Mouse (Mus musculus): ENCODE results near the gene Med24.

Med24 gene

DNA sequence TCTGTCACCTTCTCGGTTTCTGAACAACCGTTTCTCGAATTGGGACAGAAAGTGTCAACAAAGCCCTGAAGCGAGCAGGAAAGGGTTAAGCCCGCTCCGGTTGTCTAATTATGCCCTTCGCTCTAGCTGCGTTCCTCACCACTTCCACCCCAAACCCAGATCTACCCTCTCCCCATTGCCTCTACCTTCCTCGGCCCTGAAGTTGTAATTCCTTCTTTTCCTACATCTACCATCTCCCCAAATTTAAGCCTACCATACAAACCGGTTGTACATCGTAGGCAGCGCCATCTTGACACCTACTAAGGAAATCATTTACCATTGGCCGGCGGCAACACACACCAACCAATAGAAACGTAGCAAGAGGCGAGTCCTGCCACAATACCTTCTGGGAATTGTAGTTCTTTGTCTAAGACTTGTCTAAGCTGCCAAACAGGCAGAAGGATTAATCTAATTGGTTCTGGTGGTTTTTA lies at the start of gene Med24:
Gene Med24 (minus strand): TSS at position 317 of the 470 bp plus-strand sequence.
- DNase-seq (ENCODE audit: low spot score in 2 of 2) = peak; percentile 80 to 88

DNA sequence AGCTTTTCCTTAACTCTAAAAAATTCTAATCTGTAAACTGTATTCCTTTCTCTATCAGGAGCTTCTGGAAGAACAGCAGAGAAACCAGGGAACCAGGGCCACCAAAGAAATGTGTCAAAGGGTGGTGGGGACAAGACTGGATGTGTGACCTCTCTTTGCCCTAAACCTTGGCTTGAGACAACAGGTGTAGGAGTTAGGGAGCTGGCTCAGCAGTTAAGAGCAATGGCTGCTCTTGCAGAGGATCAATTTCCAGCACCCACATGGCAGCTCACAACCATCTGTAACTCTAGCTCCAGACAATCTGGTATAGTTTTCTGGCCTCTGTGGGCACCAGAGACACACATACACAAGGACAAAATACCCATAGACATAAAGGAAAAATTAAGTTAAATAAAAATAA lies 48.7 kb upstream of the Med24 start:
- no peak for DNase-seq (ENCODE audit: low spot score in 2 of 2)

DNA sequence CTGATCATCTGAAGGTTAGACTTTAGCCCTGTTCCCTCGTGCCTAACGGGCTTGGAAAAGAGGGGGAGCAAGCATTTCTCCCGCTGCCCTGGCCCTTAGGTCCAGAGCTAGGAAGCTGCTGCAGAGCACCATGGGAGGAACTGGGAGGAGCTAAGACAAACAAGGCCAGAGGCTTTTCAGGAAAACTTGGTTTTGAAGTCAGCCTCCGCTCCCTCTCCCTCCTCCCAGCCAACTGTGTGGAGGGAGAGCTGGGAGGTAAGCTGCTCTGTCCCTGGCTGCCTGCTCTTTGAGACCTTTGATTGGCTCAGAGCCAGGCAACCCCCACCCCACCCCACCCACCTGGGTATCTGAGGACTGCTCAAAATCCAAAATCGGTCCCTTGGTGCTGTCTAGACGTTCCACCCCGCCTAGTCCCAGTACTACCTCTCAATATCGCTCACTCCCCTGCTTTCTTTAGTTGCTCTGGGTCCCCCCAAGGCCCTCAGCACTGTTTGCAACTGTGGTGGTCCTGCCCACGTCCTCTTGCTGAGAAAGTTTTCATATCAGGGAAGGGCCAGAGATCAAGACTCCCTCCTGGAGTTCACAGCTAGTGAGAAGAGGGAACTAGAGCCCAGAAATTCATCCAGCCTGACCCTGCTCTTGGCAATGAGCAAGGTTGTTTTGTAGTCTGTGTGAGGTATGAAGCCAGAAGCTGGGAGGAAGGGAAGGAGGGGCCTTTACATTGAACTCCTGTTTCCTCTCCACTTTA lies 47.8 kb upstream of the Med24 start:
- no peak for DNase-seq (ENCODE audit: low spot score in 2 of 2)

DNA sequence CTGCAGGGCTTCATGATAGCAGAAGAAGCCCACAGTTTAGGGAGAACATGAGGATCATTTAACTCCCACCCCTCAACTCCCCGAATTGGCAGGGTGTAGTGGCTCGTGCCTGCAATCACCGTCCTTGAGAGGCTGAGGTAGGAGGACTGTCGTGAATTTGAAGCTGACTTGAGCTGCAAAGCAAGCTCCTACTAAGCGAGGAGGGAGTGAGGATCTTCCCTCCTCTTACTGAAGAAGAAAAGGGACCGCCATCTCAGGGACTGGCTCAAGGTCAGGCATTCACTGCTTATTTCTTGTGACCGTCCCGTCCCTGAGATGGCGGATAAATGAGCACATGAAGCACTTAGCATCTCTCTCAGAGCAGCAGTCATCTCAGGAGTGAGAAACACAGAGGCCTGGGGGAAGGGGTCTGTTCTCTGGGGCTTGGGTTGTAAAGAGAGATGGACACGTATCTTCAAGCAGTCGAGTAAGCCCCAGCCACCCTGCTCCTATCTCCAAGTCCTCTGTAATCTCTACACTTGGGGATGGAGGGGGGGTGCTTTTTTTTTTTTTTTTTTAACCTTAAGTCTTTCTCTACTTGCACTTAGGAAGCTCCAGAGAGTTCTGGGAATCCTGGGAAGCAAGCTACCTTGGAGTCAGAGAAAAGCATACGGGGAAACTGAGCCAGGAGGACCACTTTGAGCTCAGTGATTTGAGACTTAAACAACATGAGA lies 47.0 kb upstream of the Med24 start:
- DNase-seq (ENCODE audit: low spot score in 2 of 2) = no peak

DNA sequence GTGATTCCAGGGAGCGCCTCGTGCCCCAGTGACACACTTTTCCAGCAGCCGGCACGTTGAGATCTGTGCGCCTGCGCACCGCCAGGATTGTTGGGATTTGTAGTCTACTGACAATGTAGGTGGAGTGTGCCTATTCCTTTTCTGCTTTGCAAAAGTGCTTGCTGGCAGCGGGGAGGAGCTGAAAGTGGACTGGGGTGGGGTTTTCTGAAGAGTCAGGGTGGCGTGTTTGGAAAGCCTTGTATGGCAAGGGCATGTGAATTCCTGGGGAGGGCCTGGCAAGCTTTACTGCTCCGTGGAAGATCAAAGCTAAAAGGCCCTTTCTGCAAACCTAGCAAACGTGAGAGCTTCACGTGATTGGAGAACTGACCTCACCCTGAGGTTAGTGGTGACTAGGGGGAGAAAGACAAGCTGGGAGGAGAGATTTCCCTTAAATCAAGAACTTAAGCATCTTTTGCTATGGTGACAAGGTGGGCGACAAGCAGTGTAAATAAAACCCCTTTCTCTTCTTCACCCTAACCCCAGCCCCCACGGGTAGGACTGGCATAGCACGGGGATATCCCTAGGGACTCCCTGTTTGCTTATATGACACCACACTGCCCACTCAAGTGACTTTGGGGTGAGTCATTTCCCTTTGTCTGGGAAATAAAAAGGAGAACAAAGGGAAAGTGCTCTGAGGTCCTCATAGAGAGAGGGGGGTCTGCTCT lies 46.3 kb upstream of the Med24 start:
- peak; percentile 99 to 100 for DNase-seq (ENCODE audit: low spot score in 2 of 2)

DNA sequence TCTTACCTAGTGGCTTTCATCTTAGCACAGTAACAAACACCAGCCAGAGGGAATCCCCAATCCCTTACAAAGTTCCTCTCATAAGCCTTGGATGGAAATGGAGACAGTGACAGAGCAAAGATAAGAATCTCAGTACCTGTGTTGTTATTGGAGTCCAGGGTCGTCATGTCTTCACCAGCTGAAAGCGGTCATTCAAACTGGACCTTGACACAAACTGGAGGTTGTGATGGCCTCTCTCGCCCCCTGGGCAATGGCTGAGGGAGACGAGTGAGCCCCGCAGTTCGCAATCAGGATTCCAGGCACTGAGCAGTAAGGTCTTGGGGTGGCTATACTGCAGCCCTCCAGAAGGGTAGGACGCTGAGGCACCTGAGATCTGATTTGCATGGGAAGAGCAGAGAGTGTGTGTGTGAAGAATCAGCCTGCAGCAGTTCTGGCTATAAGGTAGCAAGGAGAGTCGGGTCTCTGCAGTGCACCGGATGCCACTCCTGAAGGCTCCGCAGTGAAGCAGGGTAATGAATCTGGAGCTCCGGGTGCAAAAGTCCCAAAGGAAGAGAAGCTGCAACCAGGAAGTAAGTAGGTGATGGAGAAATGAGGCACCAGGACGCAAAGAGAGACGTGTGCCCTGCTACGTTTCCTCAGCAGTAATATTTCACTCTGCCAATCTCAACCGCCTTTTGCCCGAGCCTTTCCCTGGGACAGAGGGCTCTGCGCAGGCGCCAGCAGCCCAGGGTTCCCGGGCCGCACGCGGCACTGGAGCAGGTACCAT lies 45.5 kb upstream of the Med24 start, which contains the start of gene Nr1d1:
Gene Nr1d1 (minus strand): TSS at position 752 of the 766 bp plus-strand sequence.
- peak in 1 of 2 experiments; percentile 34 for DNase-seq (ENCODE audit: low spot score in 2 of 2)

DNA sequence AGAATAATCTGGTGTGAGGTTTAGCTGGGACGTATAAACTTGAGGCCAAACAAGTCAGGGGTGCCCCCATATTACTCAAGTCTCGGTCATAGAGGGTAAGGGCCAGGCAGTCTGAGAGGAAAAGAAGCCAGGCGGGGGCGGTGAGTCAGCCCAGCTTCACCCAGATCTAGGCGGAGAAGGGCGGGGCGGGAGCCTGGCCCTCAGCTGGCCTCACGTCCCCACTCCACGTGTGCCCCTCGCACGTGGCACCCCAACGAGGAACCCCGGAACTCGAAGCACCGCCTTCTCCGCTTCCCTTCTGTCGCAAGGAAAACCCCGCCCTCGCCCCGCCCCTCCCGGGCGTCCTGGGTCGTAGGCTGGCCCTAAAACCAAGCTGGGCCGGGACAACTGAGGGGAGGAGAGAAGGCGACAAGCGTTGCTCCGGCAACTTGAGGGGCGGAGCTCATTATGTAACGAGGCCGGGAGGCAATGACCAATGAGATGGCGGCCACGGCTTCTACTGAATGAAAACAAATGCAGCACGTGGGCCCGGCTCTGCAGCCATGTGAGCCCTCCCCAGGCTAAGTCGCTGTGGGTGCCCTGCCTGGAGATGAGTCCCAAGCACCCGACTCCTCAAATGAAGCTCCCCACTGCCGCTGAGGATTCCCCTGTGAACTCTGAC lies 44.5 kb upstream of the Med24 start:
- peak; percentile 99 for DNase-seq (ENCODE audit: low spot score in 2 of 2)

DNA sequence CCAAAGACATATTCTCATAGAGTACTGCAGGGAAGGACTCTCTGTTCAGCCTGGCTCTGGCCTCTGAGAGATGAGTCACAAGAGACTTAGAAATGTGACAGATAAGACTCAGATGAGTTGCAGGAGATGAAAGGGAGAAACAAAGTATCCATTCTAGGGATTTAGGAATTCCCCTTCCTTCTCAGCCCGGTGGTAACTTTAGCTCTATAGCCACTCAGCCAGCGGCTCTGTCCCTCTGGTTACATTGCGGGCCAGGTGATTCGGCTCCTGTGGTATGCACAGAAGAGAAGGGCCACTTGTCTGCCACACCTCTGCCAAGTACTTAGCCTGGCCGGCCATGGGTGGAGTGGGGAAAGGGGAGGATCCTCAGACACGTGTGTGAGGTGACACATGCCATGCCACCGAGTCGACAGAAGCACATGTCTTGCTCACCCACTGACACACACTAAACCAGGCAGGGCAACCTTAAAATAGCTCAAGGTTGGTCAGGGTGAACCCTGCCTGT lies 43.5 kb upstream of the Med24 start:
- DNase-seq (ENCODE audit: low spot score in 2 of 2) = no peak

DNA sequence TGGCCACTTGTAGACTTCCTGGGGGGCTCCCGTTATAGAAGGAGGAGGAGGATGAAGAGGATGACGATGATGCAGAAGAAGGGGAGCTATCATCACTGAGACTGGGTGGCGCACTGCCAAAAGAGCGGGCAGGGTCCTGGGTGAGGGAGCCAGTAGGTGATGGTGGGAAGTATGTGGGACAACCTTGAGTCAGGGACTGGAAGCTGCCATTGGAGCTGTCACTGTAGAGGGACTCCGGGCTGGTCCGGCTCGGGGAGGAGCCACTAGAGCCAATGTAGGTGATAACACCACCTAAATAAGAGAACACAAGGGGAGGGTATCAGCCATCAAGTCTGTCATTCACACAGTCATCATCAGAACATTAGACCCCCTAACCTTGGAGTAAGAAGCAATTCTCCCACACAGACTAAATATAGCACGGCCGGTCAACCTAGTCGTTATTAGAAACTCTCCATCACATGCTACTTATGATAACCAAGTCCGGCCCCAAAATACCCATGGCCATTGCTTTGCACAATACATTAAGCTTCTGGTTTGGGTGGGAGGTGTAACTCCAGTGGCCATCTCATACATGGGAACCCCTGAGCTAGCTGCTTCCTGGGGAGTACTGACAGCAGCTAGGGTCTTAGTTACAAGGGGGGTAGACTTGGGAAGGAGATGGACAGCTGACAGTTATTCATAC lies 42.8 kb upstream of the Med24 start:
- peak in 1 of 2 experiments; percentile 29 for DNase-seq (ENCODE audit: low spot score in 2 of 2)

DNA sequence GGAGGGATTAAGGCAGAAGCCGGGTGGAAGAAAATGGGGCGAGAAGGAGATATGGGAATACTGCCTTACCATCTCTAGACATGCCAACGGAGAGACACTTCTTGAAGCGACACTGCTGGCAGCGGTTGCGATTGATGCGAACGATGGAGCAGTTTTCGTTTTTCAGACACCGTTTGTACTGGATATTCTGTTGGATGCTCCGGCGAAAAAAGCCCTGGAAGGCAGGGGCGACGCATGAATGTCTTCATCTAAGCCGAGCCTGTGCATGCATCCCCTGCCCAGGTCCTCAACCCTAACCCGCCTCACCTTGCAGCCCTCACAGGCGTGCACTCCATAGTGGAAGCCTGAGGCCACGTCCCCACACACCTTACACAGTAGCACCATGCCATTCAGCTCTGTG lies 41.9 kb upstream of the Med24 start:
- DNase-seq (ENCODE audit: low spot score in 2 of 2) = peak in 1 of 2 experiments; percentile 29

DNA sequence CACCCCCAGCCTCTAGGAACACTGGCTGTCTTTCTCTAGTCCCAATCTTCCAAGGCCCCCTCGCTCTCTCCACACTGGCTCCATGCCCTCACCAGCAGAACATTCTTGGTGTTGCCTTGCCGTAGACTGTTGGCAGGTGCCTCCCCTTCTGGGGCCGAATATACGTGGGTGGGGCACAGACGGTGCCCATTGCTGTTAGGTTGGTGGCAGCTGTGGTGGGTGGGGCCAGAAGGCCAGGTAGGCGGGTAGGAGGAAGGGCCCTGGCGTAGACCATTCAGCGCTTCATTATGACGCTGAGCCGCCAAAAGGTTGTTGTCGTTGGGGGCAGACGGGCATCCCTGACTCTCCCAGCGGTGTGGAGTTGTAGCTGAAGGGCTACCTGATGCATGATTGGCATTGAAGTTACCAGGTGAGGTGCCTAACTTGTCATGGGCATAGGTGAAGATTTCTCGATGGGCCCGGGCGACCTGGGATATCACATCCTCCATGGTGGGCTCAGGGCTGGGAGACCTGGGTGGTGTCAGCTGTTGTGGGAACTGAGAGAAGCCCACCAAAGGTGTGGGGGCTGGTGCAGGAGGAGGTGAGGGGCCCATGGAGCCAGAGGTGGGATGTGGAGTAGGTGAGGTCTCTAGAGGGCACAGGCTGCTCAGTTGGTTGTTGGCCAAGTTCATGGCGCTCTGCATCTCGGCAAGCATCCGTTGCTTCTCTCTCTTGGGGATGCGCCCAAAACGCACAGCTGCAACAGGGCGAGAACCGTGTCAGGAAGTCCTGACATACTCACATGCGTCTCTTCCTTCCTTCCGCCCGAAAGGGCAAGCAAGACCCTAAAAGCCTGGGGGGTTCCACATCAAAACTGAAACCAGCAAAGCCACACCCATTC lies 41.1 kb upstream of the Med24 start:
- DNase-seq (ENCODE audit: low spot score in 2 of 2) = no peak

DNA sequence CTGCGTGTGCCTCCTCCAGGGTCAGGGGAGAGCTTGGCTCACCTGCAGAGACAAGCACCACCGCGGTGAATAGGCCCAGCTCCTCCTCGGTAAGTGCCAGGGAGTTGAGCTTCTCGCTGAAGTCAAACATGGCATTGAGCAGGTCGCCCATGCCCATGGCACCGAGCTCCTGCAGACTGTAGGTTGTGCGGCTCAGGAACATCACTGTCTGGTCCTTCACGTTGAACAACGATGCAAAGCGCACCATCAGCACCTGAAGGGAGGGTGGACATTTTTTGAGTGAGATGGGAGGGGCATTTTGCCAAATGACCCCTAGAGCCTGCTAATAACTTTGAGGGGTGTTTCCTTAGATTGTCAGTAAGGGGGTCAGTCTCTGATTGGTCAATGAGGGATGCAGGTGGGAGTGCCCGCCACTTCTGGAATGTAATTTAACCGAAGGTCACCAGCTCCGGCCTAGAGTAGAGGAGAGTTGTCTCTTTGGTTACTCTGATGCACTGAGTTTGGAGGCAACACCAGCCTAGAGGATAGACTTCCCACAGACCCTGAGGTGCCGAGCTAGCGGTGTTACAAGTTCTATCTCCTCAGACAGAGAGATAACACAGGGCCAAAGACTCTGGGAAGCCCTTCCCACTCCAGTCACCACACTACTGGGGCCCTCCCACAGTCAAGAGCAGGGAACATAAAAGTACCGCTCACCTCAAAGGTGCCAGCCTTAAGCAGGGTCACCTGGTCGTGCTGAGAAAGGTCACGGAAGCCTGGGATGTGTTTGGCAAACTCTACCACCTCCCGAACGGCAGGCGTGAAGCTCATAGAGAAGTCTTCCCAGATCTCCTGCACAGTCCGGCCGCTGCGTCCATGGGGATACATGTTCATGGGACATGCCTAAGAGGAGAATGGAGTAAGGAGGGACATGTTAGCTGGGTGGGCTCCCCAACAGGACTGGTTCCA lies 40.0 kb upstream of the Med24 start:
- peak in 1 of 2 experiments; percentile 17 for DNase-seq (ENCODE audit: low spot score in 2 of 2)

DNA sequence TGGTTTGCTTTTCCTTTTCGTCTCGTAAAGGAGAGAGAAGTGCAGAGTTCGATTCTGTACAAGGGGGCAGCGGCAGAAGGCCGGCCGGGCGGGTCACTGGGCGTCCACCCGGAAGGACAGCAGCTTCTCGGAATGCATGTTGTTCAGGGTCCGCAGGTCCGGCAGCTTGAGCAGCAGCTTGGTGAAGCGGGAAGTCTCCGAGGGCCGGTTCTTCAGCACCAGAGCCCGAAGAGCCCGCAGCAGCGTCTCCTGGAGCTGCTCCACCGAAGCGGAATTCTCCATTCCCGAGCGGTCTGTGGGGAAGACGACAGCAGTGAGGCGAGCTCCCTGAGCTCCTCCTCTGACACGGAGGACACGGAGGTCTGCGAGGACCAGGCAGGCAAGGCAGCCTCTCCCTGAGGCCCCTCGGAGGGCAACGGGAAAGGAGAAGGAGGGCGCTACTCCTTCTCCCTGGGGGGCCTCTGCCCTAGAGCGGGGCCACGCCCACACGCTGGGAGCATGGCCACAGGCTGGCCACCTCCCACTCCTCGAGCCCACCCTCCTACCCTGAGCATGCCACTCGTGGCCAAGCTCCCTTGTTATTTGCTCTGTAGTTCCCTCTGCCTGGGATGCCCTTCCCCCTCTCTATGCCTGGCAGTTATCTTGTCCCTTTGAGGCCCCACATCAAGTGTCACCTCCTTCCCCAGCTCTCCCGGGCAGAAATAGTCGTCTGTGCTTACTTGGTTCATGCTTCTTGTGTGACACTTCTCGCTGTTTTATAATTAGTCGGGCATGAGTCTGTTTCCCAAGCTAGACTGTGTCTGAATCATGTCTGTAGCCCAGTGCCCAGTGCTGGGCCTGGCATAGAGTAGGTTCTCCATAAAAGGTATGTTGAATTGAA lies 39.1 kb upstream of the Med24 start:
- peak in 1 of 2 experiments; percentile 34 for DNase-seq (ENCODE audit: low spot score in 2 of 2)

DNA sequence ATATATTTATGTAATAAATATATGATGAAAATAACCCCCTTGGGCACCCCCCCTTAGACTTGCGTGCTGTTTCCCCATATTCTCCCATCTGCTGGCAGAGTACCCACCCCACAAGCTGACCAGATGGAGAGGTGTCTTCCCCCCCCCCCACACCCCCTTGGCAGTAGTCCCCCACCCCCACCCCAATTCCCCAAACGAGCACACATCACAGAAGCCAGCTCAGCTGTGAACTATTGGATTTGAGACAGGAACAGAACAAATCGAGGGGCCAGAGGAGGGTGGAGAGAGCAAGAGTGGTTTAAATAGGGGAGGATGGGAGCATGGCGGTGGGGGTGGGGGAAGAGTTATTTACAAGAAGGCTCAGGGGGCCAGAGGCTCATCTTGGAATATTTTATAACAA lies 38.5 kb upstream of the Med24 start:
- DNase-seq (ENCODE audit: low spot score in 2 of 2) = no peak

DNA sequence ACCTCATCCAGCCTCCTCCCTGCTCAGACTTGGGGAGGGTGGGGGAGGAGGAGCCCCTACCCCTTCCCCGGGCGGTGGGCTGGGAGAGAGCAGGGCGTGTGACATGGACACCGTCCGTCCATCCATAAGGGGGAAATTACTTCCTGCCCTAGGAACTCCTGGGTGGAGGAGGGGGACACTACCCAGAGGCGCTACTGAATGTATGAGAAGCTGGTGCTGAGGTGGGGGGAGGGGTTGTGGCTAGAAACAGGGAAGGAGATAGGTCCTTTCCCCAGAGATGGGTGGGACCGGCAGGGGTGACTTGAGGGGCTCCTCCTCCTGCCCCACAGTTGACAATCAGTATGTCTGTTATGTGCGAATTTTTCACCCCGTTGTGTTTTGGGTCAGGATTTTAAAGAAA lies 38.0 kb upstream of the Med24 start:
- DNase-seq (ENCODE audit: low spot score in 2 of 2) = peak in 1 of 2 experiments; percentile 55

DNA sequence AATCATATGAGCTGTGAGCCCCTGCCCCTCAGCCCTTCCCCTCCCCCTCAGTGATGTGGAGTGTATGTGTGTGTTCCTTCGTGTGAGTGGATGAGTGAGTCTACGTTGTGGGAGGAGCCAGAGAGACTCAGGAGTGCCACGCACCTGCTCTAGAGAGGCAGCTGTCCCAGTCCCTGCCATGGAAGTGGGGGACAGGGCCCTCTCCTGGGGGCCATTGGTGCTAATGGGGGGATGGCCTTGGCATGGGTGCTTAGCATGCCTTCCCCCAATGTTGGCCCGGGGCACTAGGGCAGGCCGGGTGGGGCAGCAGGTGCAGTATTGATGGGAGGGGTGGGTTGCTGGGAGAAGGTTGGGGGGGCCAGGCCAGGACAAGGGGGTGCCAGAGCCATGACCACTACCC lies 37.6 kb upstream of the Med24 start:
- DNase-seq (ENCODE audit: low spot score in 2 of 2) = peak in 1 of 2 experiments; percentile 11

DNA sequence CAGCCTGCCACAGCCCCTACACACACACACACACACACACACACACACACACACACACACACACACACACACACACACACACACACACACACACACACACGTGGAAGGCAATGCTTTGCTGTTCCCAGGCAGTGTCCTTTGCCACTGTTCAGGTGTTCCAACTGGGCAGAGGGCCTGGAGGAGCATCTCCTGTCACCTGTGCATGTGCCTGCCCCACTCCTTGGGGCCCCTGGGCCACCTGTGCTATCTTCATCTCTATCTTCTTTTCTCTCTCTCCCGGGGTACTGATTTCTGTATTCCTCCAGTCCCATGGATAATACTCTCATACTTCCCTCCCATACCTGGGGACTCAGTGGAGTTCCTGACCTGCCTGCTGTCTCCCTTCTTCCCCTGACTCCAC lies 37.1 kb upstream of the Med24 start:
- no peak for DNase-seq (ENCODE audit: low spot score in 2 of 2)

Measured in frontal cortex, postnatal 14 days (tissue).